ENCODE assay signal across 10 mouse cellular contexts in the genomic region with DNA sequence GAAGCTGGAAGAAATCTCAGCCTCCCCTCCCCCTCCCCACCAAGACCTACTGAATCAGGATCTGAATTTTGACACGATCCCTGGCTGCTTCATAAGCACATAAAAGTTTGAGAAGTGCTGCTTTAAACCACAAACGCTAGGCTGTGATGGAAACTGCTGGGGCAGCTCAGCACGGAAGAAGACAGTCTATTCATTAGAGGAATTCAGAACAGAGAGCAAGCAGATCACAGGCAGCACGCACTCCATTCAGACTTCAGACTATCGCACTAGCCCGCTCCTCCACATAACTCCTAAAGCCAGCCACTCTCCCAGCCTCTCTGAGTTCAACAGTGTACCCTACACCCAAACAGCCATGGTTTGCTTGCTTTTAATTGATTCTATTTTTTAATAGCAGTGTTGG. TPM values are rescaled to one million over a fixed set of nuclear protein-coding genes. Genes with fewer than 3 reads are reported as not detected.
A peak's percentile ranks its signal among the peaks of the same experiment; 100 is the strongest.
DNase-seq lines count a peak whose midpoint lies in the region; ATAC-seq and TF ChIP-seq lines count a peak whose summit lies in the region.
"Had no signal": no experiment of that assay in that cellular context is flagged by ENCODE, and none has a peak within 500 bp of the region (broad histone marks: within the 10 kb centered on the region; RNA-seq: fewer than 3 reads in every experiment).

No protein-coding gene starts in this region.

- peak overlapping the region in 1 of 2 experiments; percentile 54; a peak in 1 of 4 replicates for H3K27ac ChIP-seq in heart, embryonic 14.5 days (replicated peaks in 1 of 2; ENCODE audit: control insufficient read depth in 1 of 2, insufficient read depth in 1 of 2, low read depth in 2 of 2, low read length in 2 of 2)
- H3K27ac ChIP-seq in lung, embryonic 14.5 days (ENCODE audit: low read depth): no peak overlapping the region
- H3K27ac ChIP-seq in midbrain, embryonic 14.5 days (replicated peaks; ENCODE audit: low read depth, low read length): no peak overlapping the region; the same call in 1 of the 2 replicates
- H3K27ac ChIP-seq: embryonic facial prominence, embryonic 12.5 days had no signal

- peaks cover 55% of the 10 kb centered on the region for H3K36me3 ChIP-seq in heart, embryonic 14.5 days (ENCODE audit: control insufficient read depth, insufficient read depth, low read length)
- H3K36me3 ChIP-seq in lung, embryonic 14.5 days (ENCODE audit: insufficient read depth): peaks cover 32% of the 10 kb centered on the region
- peaks cover 24% of the 10 kb centered on the region for H3K36me3 ChIP-seq in midbrain, embryonic 14.5 days (ENCODE audit: control insufficient read depth, insufficient read depth, low read length)

- no peak for TF ChIP-seq CTCF in lung, embryonic 14.5 days (IDR thresholded peaks at IDR 0.05; ENCODE audit: low read depth)

- H3K27me3 ChIP-seq in heart, embryonic 14.5 days (ENCODE audit: control insufficient read depth, insufficient read depth, low read length): no peaks in the 10 kb centered on the region
- H3K27me3 ChIP-seq in lung, embryonic 14.5 days (ENCODE audit: insufficient read depth, low read length): no peaks in the 10 kb centered on the region
- H3K27me3 ChIP-seq in midbrain, embryonic 14.5 days (ENCODE audit: control insufficient read depth, insufficient read depth, low read length): no peaks in the 10 kb centered on the region
- H3K27me3 ChIP-seq: embryonic facial prominence, embryonic 12.5 days; neural tube, embryonic 13.5 days had no signal

- no peak for DNase-seq in heart, postnatal 36 days
- DNase-seq in lung, embryonic 14.5 days: peak; percentile 29
- DNase-seq in lung, postnatal 4 days: no peak
- DNase-seq in embryo, embryonic 10.5 days (ENCODE audit: low spot score): peak; percentile 49
- peak; percentile 38 for DNase-seq in midbrain, embryonic 14.5 days
- no peak for DNase-seq in adrenal gland, adult 18-20 months (ENCODE audit: low spot score in 2 of 2)

- H3K9ac ChIP-seq in heart, embryonic 14.5 days (ENCODE audit: low read length): peak overlapping the region; percentile 41
- no peak overlapping the region for H3K9ac ChIP-seq in lung, embryonic 14.5 days
- H3K9ac ChIP-seq in midbrain, embryonic 14.5 days (replicated peaks; ENCODE audit: low read length): no peak overlapping the region
- H3K9ac ChIP-seq: embryonic facial prominence, embryonic 12.5 days; neural tube, embryonic 13.5 days had no signal

- 34% methylated on average over 6 of the region's 6 CpGs for WGBS in heart, embryonic 14.5 days
- 38% methylated on average over 6 of the region's 6 CpGs for WGBS in lung, embryonic 14.5 days
- 8% methylated on average over 6 of the region's 6 CpGs for WGBS in midbrain, embryonic 14.5 days

- H3K4me2 ChIP-seq in heart, embryonic 14.5 days (ENCODE audit: low read length): no peak overlapping the region
- H3K4me2 ChIP-seq in lung, embryonic 14.5 days: no peak overlapping the region
- H3K4me2 ChIP-seq in midbrain, embryonic 14.5 days (ENCODE audit: low read length): no peak overlapping the region
- H3K4me2 ChIP-seq: embryonic facial prominence, embryonic 12.5 days; liver, embryonic 11.5 days; neural tube, embryonic 13.5 days had no signal

- no peak overlapping the region for H3K4me3 ChIP-seq in heart, embryonic 14.5 days (ENCODE audit: control insufficient read depth in 1 of 2, insufficient read depth in 1 of 2, low read depth in 1 of 2, low read length in 2 of 2)
- H3K4me3 ChIP-seq in lung, embryonic 14.5 days (ENCODE audit: low read depth, low read length): no peak overlapping the region
- no peak overlapping the region for H3K4me3 ChIP-seq in midbrain, embryonic 14.5 days (replicated peaks; ENCODE audit: low read depth, low read length)
- H3K4me3 ChIP-seq: embryonic facial prominence, embryonic 12.5 days; neural tube, embryonic 13.5 days had no signal

- H3K4me1 ChIP-seq in heart, embryonic 14.5 days (ENCODE audit: control insufficient read depth in 2 of 2, insufficient read depth in 2 of 2, low read length in 2 of 2): peaks cover 8 to 37% of the 10 kb centered on the region in 2 experiments
- H3K4me1 ChIP-seq in lung, embryonic 14.5 days (ENCODE audit: insufficient read depth): no peaks in the 10 kb centered on the region
- H3K4me1 ChIP-seq in midbrain, embryonic 14.5 days (ENCODE audit: control insufficient read depth, insufficient read depth, low read length): peaks cover 7% of the 10 kb centered on the region

- intact Hi-C loops in heart, postnatal 36 days (cut with DNase I): no loop called here

- no peak for ATAC-seq in heart, embryonic 14.5 days (ENCODE audit: insufficient number of reproducible peaks, insufficient read depth, low FRiP score, low read depth)
- no peak for ATAC-seq in lung, embryonic 14.5 days (ENCODE audit: insufficient read depth)
- no peak for ATAC-seq in midbrain, embryonic 14.5 days (ENCODE audit: low FRiP score, low TSS enrichment)

- H3K9me3 ChIP-seq in heart, embryonic 14.5 days (ENCODE audit: control insufficient read depth, low read length): no peaks in the 10 kb centered on the region
- no peaks in the 10 kb centered on the region for H3K9me3 ChIP-seq in lung, embryonic 14.5 days (ENCODE audit: low read depth, low read length)
- H3K9me3 ChIP-seq in midbrain, embryonic 14.5 days (ENCODE audit: control insufficient read depth, low read length): no peaks in the 10 kb centered on the region
- H3K9me3 ChIP-seq: embryonic facial prominence, embryonic 12.5 days; neural tube, embryonic 13.5 days had no signal

RNA-seq across cellular contexts. Expression of a gene that starts 18.2 kb away (rescaled TPM):
- 64.0 and 72.1 TPM in 2 replicates for polyA plus RNA-seq in heart, embryonic 14.5 days (2014; fragmentation: Nextera tagmentation; extraction: Ambion mirVana)
- 10 to 100 TPM; 51.4 to 52.8 TPM for total RNA-seq in heart, postnatal 36 days (2021)
- polyA plus RNA-seq in lung, embryonic 14.5 days (2014; fragmentation: Nextera tagmentation; extraction: Ambion mirVana): 46.3 and 46.6 TPM in 2 replicates
- polyA plus RNA-seq in midbrain, embryonic 14.5 days (2014; fragmentation: Nextera tagmentation; extraction: Ambion mirVana): 122 and 129 TPM in 2 replicates
- total RNA-seq in adrenal gland, adult 18-20 months (2021): 10 to 100 TPM; 38.2 to 51.8 TPM

RNA-seq across cellular contexts. Expression of a gene that starts 41.3 kb away (rescaled TPM):
- polyA plus RNA-seq in heart, embryonic 14.5 days (2014; fragmentation: Nextera tagmentation; extraction: Ambion mirVana): 16.8 and 20.9 TPM in 2 replicates
- 10 to 100 TPM; 10.6 to 10.8 TPM for total RNA-seq in heart, postnatal 36 days (2021)
- polyA plus RNA-seq in lung, embryonic 14.5 days (2014; fragmentation: Nextera tagmentation; extraction: Ambion mirVana): 32.4 and 35.6 TPM in 2 replicates
- polyA plus RNA-seq in midbrain, embryonic 14.5 days (2014; fragmentation: Nextera tagmentation; extraction: Ambion mirVana): 14.5 and 20.5 TPM in 2 replicates
- 10 to 100 TPM; 21.6 to 26.1 TPM for total RNA-seq in adrenal gland, adult 18-20 months (2021)

Comparison
In these comparisons a context has a peak if more than half of its experiments do, and no peak if none do; other contexts are left out.
1. DNase-seq: peak in lung, embryonic 14.5 days (single experiment), embryo, embryonic 10.5 days (single experiment) and midbrain, embryonic 14.5 days (single experiment); none in heart, postnatal 36 days (0 of 2), lung, postnatal 4 days (0 of 2) and adrenal gland, adult 18-20 months (0 of 2).